Mouse (Mus musculus): ENCODE results near the gene Papss1.
A peak's percentile ranks its signal among the peaks of the same experiment; 100 is the strongest.
"Not testable (repeated sequence)": the region's sequence is repeated elsewhere in the genome, so short reads cannot be mapped to it uniquely, and the experiment has no call there.

The Papss1 gene

GRCm38 (mm10) chr3:131564430-131565256, at the start of gene Papss1:
Papss1 (plus strand) TSS chr3:131564768.
- peak; percentile 100 for DNase-seq (ENCODE audit: low read depth)

- no peak for DNase-seq (ENCODE audit: low read depth)
These were observed 48.1 kb upstream of the Papss1 start for GRCm38 (mm10) chr3:131516332-131516999.

DNA sequence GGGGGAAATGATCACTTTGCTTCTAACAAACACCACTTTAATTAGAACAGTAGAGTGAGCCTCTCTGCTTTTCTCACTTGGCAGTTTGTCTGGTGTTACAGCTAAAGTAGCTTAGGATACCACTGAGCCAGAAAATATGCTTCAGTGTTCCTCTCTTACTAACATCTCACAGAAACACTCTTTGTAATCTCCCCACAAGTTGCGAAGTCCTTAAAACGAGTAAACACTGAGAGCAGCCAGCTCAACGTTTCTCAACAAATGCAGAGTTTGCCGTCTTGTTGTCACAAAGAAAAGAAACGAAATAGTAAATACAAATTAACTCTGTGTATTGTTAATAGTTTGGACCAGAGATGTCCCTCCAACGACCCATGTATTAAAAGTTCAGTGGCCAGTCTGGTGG, 46.8 kb upstream of the Papss1 start:
- no peak for DNase-seq (ENCODE audit: low read depth)

- no peak for DNase-seq (ENCODE audit: low read depth)
These were observed 43.4 kb upstream of the Papss1 start for GRCm38 (mm10) chr3:131521206-131521605.

- peak; percentile 9 for DNase-seq (ENCODE audit: low read depth)
These were observed 42.3 kb upstream of the Papss1 start for GRCm38 (mm10) chr3:131522243-131522642.

DNA sequence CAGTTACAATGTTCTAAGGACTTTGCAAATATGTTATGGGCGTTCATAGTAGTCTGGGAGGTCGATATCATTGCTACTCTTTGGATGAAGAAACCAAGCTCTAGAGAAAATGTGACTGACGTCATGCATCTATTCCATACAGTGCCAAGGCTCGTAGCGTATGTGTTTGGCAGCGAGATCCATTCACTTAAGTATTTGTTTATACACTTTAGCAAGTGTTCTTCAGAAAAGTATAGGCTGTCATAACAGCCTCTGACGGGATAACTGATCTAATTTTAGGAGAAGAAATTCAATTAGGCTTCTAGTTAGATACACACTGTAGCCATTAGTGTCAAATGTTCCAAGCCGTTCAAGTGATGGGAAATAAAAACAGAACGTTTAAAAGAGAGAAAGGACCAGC, 40.8 kb upstream of the Papss1 start:
- DNase-seq (ENCODE audit: low read depth): no peak

GRCm38 (mm10) chr3:131524210-131524609, 40.4 kb upstream of the Papss1 start:
- no peak for DNase-seq (ENCODE audit: low read depth)

DNA sequence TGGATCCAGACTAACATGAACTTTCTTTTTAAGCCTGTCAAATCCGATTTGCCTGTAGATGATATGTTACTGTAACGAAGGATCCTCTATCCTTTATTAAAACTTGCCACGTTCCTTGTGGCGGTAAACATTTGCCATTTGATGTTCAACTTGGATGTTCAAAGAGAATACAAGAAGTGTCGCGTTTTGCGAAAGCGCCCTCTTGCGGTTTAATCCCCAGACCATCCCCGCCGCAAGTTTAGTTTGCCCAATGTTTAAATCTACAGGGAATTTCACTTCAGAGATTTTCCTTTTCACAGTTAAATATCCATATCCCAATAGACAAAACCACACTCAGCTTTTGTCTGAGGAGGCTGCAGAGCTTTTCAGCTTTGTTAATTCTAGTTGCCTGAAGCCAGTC, 39.8 kb upstream of the Papss1 start:
- DNase-seq (ENCODE audit: low read depth): peak; percentile 13

DNA sequence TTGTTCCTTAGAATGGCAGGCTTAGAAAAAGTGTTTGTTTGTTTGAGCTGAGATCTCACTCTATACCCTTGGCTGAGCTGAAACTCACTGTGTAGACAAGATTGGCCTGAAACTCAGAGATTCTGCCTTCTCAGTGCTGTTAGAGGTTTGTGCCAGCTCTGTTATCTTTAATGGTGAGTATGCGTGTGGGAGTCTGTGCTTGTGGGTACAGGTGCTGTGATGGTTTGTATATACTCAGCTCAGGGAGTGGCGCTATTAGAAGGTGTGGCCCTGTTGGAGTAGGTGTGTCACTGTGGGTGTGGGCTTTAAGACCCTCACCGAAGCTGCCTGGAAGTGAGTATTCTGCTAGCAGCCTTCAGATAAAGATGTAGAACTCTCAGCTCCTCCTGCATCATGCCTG, 39.3 kb upstream of the Papss1 start:
- no peak for DNase-seq (ENCODE audit: low read depth)

- no peak for DNase-seq (ENCODE audit: low read depth)
These were observed 23.2 kb upstream of the Papss1 start for GRCm38 (mm10) chr3:131541244-131541942.

DNA sequence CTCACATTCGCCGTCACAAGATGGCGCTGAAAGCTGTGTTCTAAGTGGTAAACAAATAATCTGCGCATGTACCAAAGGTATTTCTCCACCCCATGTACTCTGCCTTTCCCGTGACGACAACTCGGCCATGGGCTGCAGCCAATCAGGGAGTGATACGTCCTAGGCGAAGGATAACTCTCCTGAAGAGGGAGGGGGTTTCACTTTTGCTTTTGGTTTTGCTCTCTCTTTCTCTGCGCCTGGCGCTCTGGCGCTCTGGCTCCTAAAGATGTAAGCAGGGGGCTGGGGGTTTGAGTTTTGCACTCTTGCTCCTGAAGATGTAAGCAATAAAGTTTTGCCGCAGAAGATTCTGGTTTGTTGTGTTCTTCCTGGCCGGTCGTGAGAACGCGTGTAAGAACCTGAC, 17.0 kb upstream of the Papss1 start:
- DNase-seq (ENCODE audit: low read depth): not testable (repeated sequence)

- DNase-seq (ENCODE audit: low read depth): no peak
These were observed 14.5 kb upstream of the Papss1 start for GRCm38 (mm10) chr3:131550046-131550445.

- DNase-seq (ENCODE audit: low read depth): peak; percentile 26
These were observed 12.0 kb upstream of the Papss1 start for GRCm38 (mm10) chr3:131552349-131553254.

- no peak for DNase-seq (ENCODE audit: low read depth)
These were observed 8.8 kb upstream of the Papss1 start for GRCm38 (mm10) chr3:131555771-131556170.

DNA sequence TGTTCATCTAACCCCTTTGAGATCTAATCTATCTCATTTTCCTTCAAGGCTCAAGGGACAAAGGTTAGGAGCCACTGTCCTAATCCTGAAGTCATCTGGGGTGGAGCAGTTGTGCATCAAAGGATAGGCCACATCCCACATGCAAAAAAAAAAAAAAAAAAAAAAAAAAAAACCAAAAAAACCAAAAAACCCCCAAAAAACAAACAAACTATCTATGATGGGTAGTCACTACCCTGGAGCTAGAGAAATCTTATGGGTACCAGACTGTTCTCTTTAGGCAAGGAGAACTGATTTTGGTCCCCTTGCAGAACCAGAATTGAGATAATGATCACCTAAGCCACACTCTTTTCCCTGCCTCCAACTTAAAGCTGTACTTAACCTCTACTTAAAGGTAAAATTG, 3.0 kb upstream of the Papss1 start:
- no peak for DNase-seq (ENCODE audit: low read depth)

DNA sequence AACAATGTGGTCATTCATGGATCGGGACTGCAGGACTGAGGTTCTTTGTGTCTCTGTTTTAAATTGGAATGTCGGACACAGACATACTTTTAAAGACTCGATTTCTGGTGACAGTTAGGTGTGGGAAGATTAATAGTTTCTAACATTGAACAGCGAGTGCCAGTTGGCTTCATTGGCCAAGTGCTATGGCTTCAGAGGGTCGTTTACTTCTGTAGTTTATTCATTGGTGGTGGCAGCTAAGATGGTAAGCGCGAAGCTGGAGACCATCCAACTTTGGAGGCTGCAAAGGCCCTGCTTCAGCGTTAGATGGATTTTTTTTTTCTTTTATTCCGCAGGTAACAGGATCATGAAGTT, 666 bp downstream of the Papss1 start:
- DNase-seq (ENCODE audit: low read depth): no peak

- no peak for DNase-seq (ENCODE audit: low read depth)
These were observed 1.7 kb downstream of the Papss1 start for GRCm38 (mm10) chr3:131566281-131566680.

GRCm38 (mm10) chr3:131570506-131570905, 5.9 kb downstream of the Papss1 start:
- DNase-seq (ENCODE audit: low read depth): no peak

DNA sequence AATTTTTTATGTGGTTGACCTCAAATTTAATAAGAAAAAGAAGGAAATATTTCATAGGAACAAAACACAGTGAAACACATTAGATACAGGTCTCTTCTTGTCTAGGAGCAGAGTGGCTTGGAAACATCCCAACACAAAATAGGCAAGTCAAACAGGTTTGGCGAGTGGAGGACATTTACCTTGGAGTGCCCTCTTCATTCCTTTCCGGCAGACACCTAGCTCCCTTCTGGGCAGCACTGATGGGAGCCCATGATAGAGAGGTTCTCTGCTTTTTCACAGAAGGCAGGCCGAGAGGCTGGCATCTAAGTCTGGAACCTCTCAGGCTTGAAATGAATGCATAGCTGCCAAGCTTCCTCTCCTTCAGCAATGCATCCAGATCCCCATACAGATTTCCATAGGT, 9.0 kb downstream of the Papss1 start:
- DNase-seq (ENCODE audit: low read depth): no peak

DNA sequence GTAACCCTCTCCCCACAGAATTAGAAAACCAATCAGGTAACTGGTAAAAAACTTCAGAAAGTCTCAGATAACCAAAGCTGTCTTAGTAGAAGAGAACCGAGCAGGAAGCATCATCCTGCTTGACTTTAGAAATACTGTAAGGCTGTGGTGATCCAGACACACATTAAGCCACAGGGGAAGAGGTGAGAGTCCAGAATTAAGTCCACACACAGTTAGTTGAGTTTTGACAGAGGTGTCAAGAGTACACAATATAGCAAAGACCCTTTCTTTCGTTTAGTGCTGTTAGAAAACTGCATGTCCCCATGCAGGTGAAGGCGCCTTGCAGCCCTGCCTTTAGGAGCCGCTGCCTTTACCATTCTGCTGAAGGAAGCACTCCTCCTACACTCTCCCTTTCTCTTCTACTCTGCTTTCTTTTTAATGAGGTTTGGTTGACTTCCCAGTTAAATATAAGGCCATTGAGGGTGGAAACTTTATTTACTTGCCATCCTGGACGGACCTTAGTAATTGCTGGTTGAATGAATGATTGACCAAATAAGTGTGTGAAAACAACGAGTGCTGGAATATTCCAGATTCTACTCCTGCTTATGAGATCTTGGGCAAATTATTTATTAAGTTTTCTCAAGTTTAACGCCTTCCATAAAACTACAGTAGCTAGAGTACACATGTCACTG, 14.0 kb downstream of the Papss1 start:
- no peak for DNase-seq (ENCODE audit: low read depth)

DNA sequence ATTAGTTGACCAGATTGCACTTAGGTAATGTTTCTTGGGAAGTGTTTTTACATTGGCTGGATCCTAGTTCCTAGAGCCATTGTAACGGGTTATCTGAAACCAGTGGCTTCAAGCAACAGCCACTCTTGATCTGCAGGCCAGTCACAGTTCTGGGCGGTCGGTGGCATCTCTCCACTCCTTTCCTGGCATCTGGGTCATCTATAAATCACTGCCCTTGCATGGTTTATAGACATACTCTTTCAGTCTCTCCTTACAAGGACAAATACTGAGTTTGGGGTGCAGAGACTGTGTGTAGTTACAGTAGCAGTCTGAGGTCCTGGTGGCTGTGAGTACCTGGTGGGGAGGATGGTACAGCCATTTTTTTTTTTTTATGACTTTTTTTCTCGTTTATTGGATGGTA, 15.5 kb downstream of the Papss1 start:
- no peak for DNase-seq (ENCODE audit: low read depth)

Data from fibroblast of lung, adult 2 months (primary cell).